Mouse (Mus musculus) lung, postnatal 14 days (tissue): ENCODE measurements around the gene Zfp46.

Experiments used
- DNase-seq: peaks from one replicate; pipeline ENCODE4 v3.0.0; 2021

Gene Zfp46

GRCm38 (mm10) chr4:136284455-136284854 lies at the start of gene Zfp46:
TSS of gene Zfp46 (plus strand) at chr4:136284683.
- peak; percentile 92 for DNase-seq

- no peak for DNase-seq
Measured at GRCm38 (mm10) chr4:136238669-136239068, 45.8 kb upstream of the Zfp46 start.

- DNase-seq = no peak
Measured at GRCm38 (mm10) chr4:136239111-136239510, 45.4 kb upstream of the Zfp46 start.

- peak; percentile 86 for DNase-seq
Measured at GRCm38 (mm10) chr4:136239622-136240021, 44.9 kb upstream of the Zfp46 start.

- no peak for DNase-seq
Measured at GRCm38 (mm10) chr4:136240123-136240522, 44.4 kb upstream of the Zfp46 start.

- DNase-seq = no peak
Measured at GRCm38 (mm10) chr4:136240955-136241354, 43.5 kb upstream of the Zfp46 start.

GRCm38 (mm10) chr4:136242065-136242703 lies 42.3 kb upstream of the Zfp46 start:
- peak; percentile 52 for DNase-seq

- DNase-seq = no peak
Measured at GRCm38 (mm10) chr4:136242728-136243127, 41.8 kb upstream of the Zfp46 start.

GRCm38 (mm10) chr4:136244208-136244607 lies 40.3 kb upstream of the Zfp46 start:
- DNase-seq = no peak

- no peak for DNase-seq
Measured at GRCm38 (mm10) chr4:136245681-136246080, 38.8 kb upstream of the Zfp46 start.

- no peak for DNase-seq
Measured at GRCm38 (mm10) chr4:136246568-136246969, 37.9 kb upstream of the Zfp46 start.

GRCm38 (mm10) chr4:136247386-136247728 lies 37.1 kb upstream of the Zfp46 start:
- DNase-seq = no peak

GRCm38 (mm10) chr4:136247729-136248463 lies 36.6 kb upstream of the Zfp46 start, which contains the start of gene Tcea3:
TSS of gene Tcea3 (plus strand) at chr4:136247729.
- DNase-seq = peak; percentile 59

- no peak for DNase-seq
Measured at GRCm38 (mm10) chr4:136248464-136249331, 35.8 kb upstream of the Zfp46 start.

GRCm38 (mm10) chr4:136249332-136249647 lies 35.2 kb upstream of the Zfp46 start:
- no peak for DNase-seq

GRCm38 (mm10) chr4:136249780-136250179 lies 34.7 kb upstream of the Zfp46 start:
- DNase-seq = peak; percentile 75

GRCm38 (mm10) chr4:136255919-136256318 lies 28.6 kb upstream of the Zfp46 start:
- no peak for DNase-seq

GRCm38 (mm10) chr4:136256696-136257095 lies 27.8 kb upstream of the Zfp46 start:
- DNase-seq = no peak

GRCm38 (mm10) chr4:136259916-136260315 lies 24.6 kb upstream of the Zfp46 start:
- DNase-seq = no peak

GRCm38 (mm10) chr4:136260491-136261180 lies 23.8 kb upstream of the Zfp46 start:
- DNase-seq = peak; percentile 92

- DNase-seq = peak; percentile 15
Measured at GRCm38 (mm10) chr4:136261912-136262311, 22.6 kb upstream of the Zfp46 start.

- no peak for DNase-seq
Measured at GRCm38 (mm10) chr4:136263555-136263954, 20.9 kb upstream of the Zfp46 start.

- no peak for DNase-seq
Measured at GRCm38 (mm10) chr4:136266716-136267343, 17.7 kb upstream of the Zfp46 start.
